9 mouse cellular contexts compared by ENCODE assay signal in the genomic region with DNA sequence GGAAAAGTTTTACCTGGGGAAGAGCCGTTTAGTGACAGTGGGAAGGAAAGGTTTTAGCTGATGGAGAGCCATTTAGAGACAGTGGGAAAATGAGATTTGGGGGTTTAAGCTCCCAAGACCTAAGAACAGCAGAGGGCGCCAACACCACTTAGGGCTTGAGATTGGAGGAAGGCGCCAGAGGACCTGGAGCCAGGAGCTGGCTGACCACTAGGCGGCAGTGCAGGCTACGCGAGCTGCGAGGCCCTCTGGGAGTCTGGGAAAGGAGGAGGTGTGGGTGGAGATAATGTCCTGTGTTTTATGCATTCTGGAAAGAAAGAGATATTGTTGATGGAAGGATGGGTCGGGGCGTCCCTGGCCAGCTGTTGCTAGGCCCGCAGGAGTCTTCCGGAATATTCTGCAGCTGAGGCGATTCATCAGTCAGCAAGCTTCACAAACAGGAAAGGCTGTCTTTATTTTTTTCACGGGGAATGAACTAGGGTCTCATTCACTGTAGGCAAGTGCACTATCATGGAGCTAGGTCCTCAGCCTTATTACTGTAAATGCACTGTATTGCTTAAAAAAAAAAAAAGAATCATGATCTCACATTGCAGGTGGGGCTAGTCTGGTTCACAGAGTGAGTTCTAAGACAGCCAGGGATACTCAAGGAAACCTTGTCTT. TPM values are rescaled to one million over a fixed set of nuclear protein-coding genes. Genes with fewer than 3 reads are reported as not detected.
DNase-seq lines count a peak whose midpoint lies in the region; ATAC-seq lines count a peak whose summit lies in the region.
"Had no signal": no experiment of that assay in that cellular context is flagged by ENCODE, and none has a peak within 500 bp of the region (broad histone marks: within the 10 kb centered on the region; RNA-seq: fewer than 3 reads in every experiment).

No protein-coding gene starts in this region.

- no peaks in the 10 kb centered on the region for H3K4me1 ChIP-seq in heart, embryonic 14.5 days (ENCODE audit: control insufficient read depth in 2 of 2, insufficient read depth in 2 of 2, low read length in 2 of 2)
- H3K4me1 ChIP-seq in liver, embryonic 12.5 days, result peaks cover 6% of the 10 kb centered on the region; the same call in 1 of the 2 replicates
- H3K4me1 ChIP-seq in stomach, embryonic 14.5 days (ENCODE audit: control insufficient read depth, insufficient read depth, low read length), result no peaks in the 10 kb centered on the region

- no peak overlapping the region for H3K9ac ChIP-seq in heart, embryonic 14.5 days (ENCODE audit: low read length)
- H3K9ac ChIP-seq in liver, embryonic 12.5 days, result no peak overlapping the region
- H3K9ac ChIP-seq in stomach, embryonic 14.5 days (replicated peaks; ENCODE audit: low read depth, low read length), result no peak overlapping the region

- no peak overlapping the region for H3K27ac ChIP-seq in heart, embryonic 14.5 days (replicated peaks in 1 of 2; ENCODE audit: control insufficient read depth in 1 of 2, insufficient read depth in 1 of 2, low read depth in 2 of 2, low read length in 2 of 2)
- H3K27ac ChIP-seq in liver, embryonic 12.5 days, result no peak overlapping the region
- H3K27ac ChIP-seq in stomach, embryonic 14.5 days (ENCODE audit: low read length), result no peak overlapping the region

- H3K36me3 ChIP-seq in heart, embryonic 14.5 days (ENCODE audit: control insufficient read depth, insufficient read depth, low read length), result no peaks in the 10 kb centered on the region
- no peaks in the 10 kb centered on the region for H3K36me3 ChIP-seq in liver, embryonic 12.5 days
- H3K36me3 ChIP-seq in stomach, embryonic 14.5 days (ENCODE audit: control insufficient read depth, insufficient read depth, low read length), result no peaks in the 10 kb centered on the region

- DNase-seq in CD4-positive, CD25-positive, alpha-beta regulatory T cell, adult 2 months (ENCODE audit: low read depth, low spot score), result peak; percentile 96
- DNase-seq in brain, embryonic 18.5 days (ENCODE audit: low read depth, low spot score), result peak; percentile 84
- DNase-seq in fibroblast of lung, adult 2 months (ENCODE audit: low read depth), result peak; percentile 73
- peak; percentile 99 for DNase-seq in kidney, postnatal 10 days
- peak; percentile 82 to 91 for DNase-seq in natural killer cell, adult 2 months (ENCODE audit: low spot score in 2 of 2)

- peak overlapping the region; percentile 39 for H3K4me2 ChIP-seq in heart, embryonic 14.5 days (ENCODE audit: low read length)
- peak overlapping the region; percentile 42 for H3K4me2 ChIP-seq in liver, embryonic 12.5 days
- H3K4me2 ChIP-seq in stomach, embryonic 14.5 days (replicated peaks; ENCODE audit: low read depth, low read length), result peak overlapping the region; percentile 30

- H3K4me3 ChIP-seq in heart, embryonic 14.5 days (ENCODE audit: control insufficient read depth in 1 of 2, insufficient read depth in 1 of 2, low read depth in 1 of 2, low read length in 2 of 2), result no peak overlapping the region
- no peak overlapping the region for H3K4me3 ChIP-seq in liver, embryonic 12.5 days
- H3K4me3 ChIP-seq in stomach, embryonic 14.5 days (ENCODE audit: low read depth, low read length), result no peak overlapping the region
- H3K4me3 ChIP-seq: erythroblast, embryonic 14.5 days had no signal

- H3K9me3 ChIP-seq in heart, embryonic 14.5 days (ENCODE audit: control insufficient read depth, low read length), result no peaks in the 10 kb centered on the region
- H3K9me3 ChIP-seq in liver, embryonic 12.5 days (replicated peaks), result no peaks in the 10 kb centered on the region
- no peaks in the 10 kb centered on the region for H3K9me3 ChIP-seq in stomach, embryonic 14.5 days (ENCODE audit: control insufficient read depth, low read depth, low read length)

- WGBS in heart, embryonic 14.5 days, result 8% methylated on average over 13 of the region's 13 CpGs
- WGBS in liver, embryonic 12.5 days (ENCODE audit: insufficient replicate concordance), result 3% methylated on average over 13 of the region's 13 CpGs
- WGBS in stomach, embryonic 14.5 days, result 6% methylated on average over 13 of the region's 13 CpGs

- no peaks in the 10 kb centered on the region for H3K27me3 ChIP-seq in heart, embryonic 14.5 days (ENCODE audit: control insufficient read depth, insufficient read depth, low read length)
- no peaks in the 10 kb centered on the region for H3K27me3 ChIP-seq in liver, embryonic 12.5 days (replicated peaks)
- no peaks in the 10 kb centered on the region for H3K27me3 ChIP-seq in stomach, embryonic 14.5 days (ENCODE audit: control insufficient read depth, insufficient read depth, low read length)

- ATAC-seq in heart, embryonic 14.5 days (ENCODE audit: insufficient number of reproducible peaks, insufficient read depth, low FRiP score, low read depth), result peak; percentile 66; the same call in 1 of the 2 replicates
- ATAC-seq in liver, embryonic 12.5 days, result peak; percentile 79
- peak; percentile 88; the same call in 1 of the 2 replicates for ATAC-seq in stomach, embryonic 14.5 days (ENCODE audit: insufficient number of reproducible peaks, insufficient read depth, low FRiP score, low read depth)

RNA-seq across cellular contexts. Expression of gene Phldb3, which starts 9.5 kb away (rescaled TPM):
- 0.08 TPM in 1 of 2 replicates, not detected in the other for polyA plus RNA-seq in heart, embryonic 14.5 days (2014; fragmentation: Nextera tagmentation; extraction: Ambion mirVana)
- 0.08 and 0.22 TPM in 2 replicates for polyA plus RNA-seq in liver, embryonic 12.5 days (2016; fragmentation: Nextera tagmentation; extraction: Ambion mirVana)
- polyA plus RNA-seq in stomach, embryonic 14.5 days (2014; fragmentation: Nextera tagmentation; extraction: Ambion mirVana), result 0.64 and 1.1 TPM in 2 replicates

RNA-seq across cellular contexts. Expression of gene Zfp575, which starts 13.6 kb away (rescaled TPM):
- polyA plus RNA-seq in heart, embryonic 14.5 days (2014; fragmentation: Nextera tagmentation; extraction: Ambion mirVana), result 0.36 and 0.49 TPM in 2 replicates
- polyA plus RNA-seq in liver, embryonic 12.5 days (2016; fragmentation: Nextera tagmentation; extraction: Ambion mirVana), result 0.41 and 0.57 TPM in 2 replicates
- polyA plus RNA-seq in stomach, embryonic 14.5 days (2014; fragmentation: Nextera tagmentation; extraction: Ambion mirVana), result 3.5 and 4.0 TPM in 2 replicates

RNA-seq across cellular contexts. Expression of gene Ethe1, which starts 13.7 kb away (rescaled TPM):
- polyA plus RNA-seq in heart, embryonic 14.5 days (2014; fragmentation: Nextera tagmentation; extraction: Ambion mirVana), result 24.8 and 26.2 TPM in 2 replicates
- 15.1 and 17.0 TPM in 2 replicates for polyA plus RNA-seq in liver, embryonic 12.5 days (2016; fragmentation: Nextera tagmentation; extraction: Ambion mirVana)
- 36.6 and 40.1 TPM in 2 replicates for polyA plus RNA-seq in stomach, embryonic 14.5 days (2014; fragmentation: Nextera tagmentation; extraction: Ambion mirVana)

RNA-seq across cellular contexts. Expression of gene Lypd3, which starts 35.3 kb away (rescaled TPM):
- not detected in 2 replicates for polyA plus RNA-seq in heart, embryonic 14.5 days (2014; fragmentation: Nextera tagmentation; extraction: Ambion mirVana)
- not detected in 2 replicates for polyA plus RNA-seq in liver, embryonic 12.5 days (2016; fragmentation: Nextera tagmentation; extraction: Ambion mirVana)
- 9.8 and 13.7 TPM in 2 replicates for polyA plus RNA-seq in stomach, embryonic 14.5 days (2014; fragmentation: Nextera tagmentation; extraction: Ambion mirVana)
- polyA plus RNA-seq: erythroblast, embryonic 14.5 days had no signal

RNA-seq across cellular contexts. Expression of gene Xrcc1, which starts 55.0 kb away (rescaled TPM):
- polyA plus RNA-seq in heart, embryonic 14.5 days (2014; fragmentation: Nextera tagmentation; extraction: Ambion mirVana), result 54.6 and 57.4 TPM in 2 replicates
- 61.5 and 63.0 TPM in 2 replicates for polyA plus RNA-seq in liver, embryonic 12.5 days (2016; fragmentation: Nextera tagmentation; extraction: Ambion mirVana)
- polyA plus RNA-seq in stomach, embryonic 14.5 days (2014; fragmentation: Nextera tagmentation; extraction: Ambion mirVana), result 93.0 and 110 TPM in 2 replicates
